37 mouse cellular contexts compared by ENCODE assay signal in genomic region chr9:99258891-99259290, GRCm38 (mm10). TPM values are rescaled to one million over a fixed set of nuclear protein-coding genes. Genes with fewer than 3 reads are reported as not detected.
"Had no signal": no experiment of that assay in that cellular context is flagged by ENCODE, and none has a peak within 500 bp of the region (broad histone marks: within the 10 kb centered on the region; RNA-seq: fewer than 3 reads in every experiment).

No protein-coding gene starts in this region.

- H3K9ac ChIP-seq: embryonic facial prominence, embryonic 12.5 days; embryonic facial prominence, embryonic 13.5 days; embryonic facial prominence, embryonic 15.5 days; forebrain, embryonic 12.5 days; forebrain, embryonic 13.5 days; forebrain, embryonic 15.5 days; forebrain, postnatal 0 days had no signal

- H3K4me2 ChIP-seq: embryonic facial prominence, embryonic 12.5 days; embryonic facial prominence, embryonic 13.5 days; embryonic facial prominence, embryonic 15.5 days; forebrain, embryonic 12.5 days; forebrain, embryonic 13.5 days; forebrain, embryonic 15.5 days had no signal

- DNase-seq: cerebellum, adult 9-11 months; cerebellum, postnatal 14 days; cerebellum, postnatal 25 days; cerebellum, postnatal 36 days; embryo, embryonic 11 days; forebrain, postnatal 0 days; gastrocnemius, adult 2 months; gastrocnemius, postnatal 10 days; gastrocnemius, postnatal 14 days; gastrocnemius, postnatal 36 days; heart, adult 11 months; heart, adult 18-20 months; heart, adult 2 months had no signal

- H3K27ac ChIP-seq: embryonic facial prominence, embryonic 10.5 days; embryonic facial prominence, embryonic 12.5 days; embryonic facial prominence, embryonic 13.5 days; embryonic facial prominence, embryonic 15.5 days; forebrain, embryonic 10.5 days; forebrain, embryonic 12.5 days; forebrain, embryonic 13.5 days; forebrain, embryonic 15.5 days; gastrocnemius, adult 2 months; heart, adult 2 months; heart, embryonic 10.5 days had no signal

- H3K27me3 ChIP-seq: embryonic facial prominence, embryonic 12.5 days; embryonic facial prominence, embryonic 13.5 days; embryonic facial prominence, embryonic 15.5 days; forebrain, embryonic 12.5 days; forebrain, embryonic 13.5 days; forebrain, embryonic 15.5 days had no signal

- H3K4me1 ChIP-seq: embryonic facial prominence, embryonic 10.5 days; embryonic facial prominence, embryonic 12.5 days; embryonic facial prominence, embryonic 13.5 days; embryonic facial prominence, embryonic 15.5 days; forebrain, embryonic 10.5 days; forebrain, embryonic 12.5 days; forebrain, embryonic 13.5 days; forebrain, embryonic 15.5 days; heart, embryonic 10.5 days had no signal

- H3K4me3 ChIP-seq: embryonic facial prominence, embryonic 10.5 days; embryonic facial prominence, embryonic 12.5 days; embryonic facial prominence, embryonic 13.5 days; embryonic facial prominence, embryonic 15.5 days; erythroblast, embryonic 14.5 days; forebrain, embryonic 10.5 days; forebrain, embryonic 12.5 days; forebrain, embryonic 13.5 days; forebrain, embryonic 15.5 days; gastrocnemius, adult 2 months; heart, adult 2 months; heart, embryonic 10.5 days had no signal

- H3K9me3 ChIP-seq: embryonic facial prominence, embryonic 10.5 days; embryonic facial prominence, embryonic 12.5 days; embryonic facial prominence, embryonic 13.5 days; embryonic facial prominence, embryonic 15.5 days; forebrain, embryonic 12.5 days; forebrain, embryonic 13.5 days; forebrain, embryonic 15.5 days; heart, embryonic 10.5 days had no signal

- ATAC-seq: forebrain, embryonic 13.5 days; forebrain, embryonic 14.5 days; forebrain, embryonic 15.5 days; forebrain, embryonic 16.5 days; forebrain, postnatal 0 days had no signal

RNA-seq across cellular contexts. Expression of gene Faiml, which starts 21.9 kb away (rescaled TPM):
- total RNA-seq: common myeloid progenitor, adult 5-6 weeks; forebrain, postnatal 0 days; gastrocnemius, adult 18-20 months; gastrocnemius, adult 2 months; gastrocnemius, adult 8-10 months; gastrocnemius, postnatal 10 days; gastrocnemius, postnatal 14 days; gastrocnemius, postnatal 36 days; gastrocnemius, postnatal 4 days; granulocyte monocyte progenitor cell, adult 5-6 weeks; heart, adult 18-20 months; heart, adult 2 months; heart, adult 8-10 months had no signal
- polyA plus RNA-seq: cortical plate, adult 2 months; embryonic facial prominence, embryonic 10.5 days; embryonic facial prominence, embryonic 11.5 days; embryonic facial prominence, embryonic 12.5 days; embryonic facial prominence, embryonic 13.5 days; embryonic facial prominence, embryonic 14.5 days; embryonic facial prominence, embryonic 15.5 days; erythroblast, embryonic 14.5 days; forebrain, embryonic 10.5 days; forebrain, embryonic 11.5 days; forebrain, embryonic 12.5 days; forebrain, embryonic 13.5 days; forebrain, embryonic 14.5 days; forebrain, embryonic 15.5 days; forebrain, embryonic 16.5 days; forebrain, postnatal 0 days; frontal cortex, adult 2 months; gonadal fat pad, adult 2 months; heart, adult 2 months; heart, embryonic 10.5 days had no signal
